Mouse (Mus musculus): ENCODE measurements around the gene Cdh22.

Cdh22 gene

DNA sequence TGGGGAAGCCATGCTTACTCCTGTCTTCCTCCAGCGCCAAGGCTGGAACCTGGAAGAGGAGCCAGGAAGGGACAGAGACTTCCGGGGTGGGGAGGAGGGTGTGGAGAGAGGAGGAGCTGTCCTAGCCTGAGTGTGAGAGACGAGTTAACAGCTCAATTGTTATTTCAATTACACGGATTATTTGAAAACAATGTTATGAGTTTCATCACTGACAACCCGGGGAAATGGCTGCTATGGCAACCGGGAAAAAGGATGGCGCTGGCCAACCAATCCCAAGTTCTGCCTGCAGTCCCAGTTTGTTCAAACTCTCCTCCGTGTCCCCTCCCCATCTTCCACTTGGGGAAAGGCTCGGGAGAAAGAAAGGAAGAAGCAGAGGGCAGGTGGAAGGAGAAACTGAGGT, 12.7 kb downstream of the Cdh22 start:
- ChIA-PET POLR2A (interaction anchor here in 3 of 4 experiments (0.7 to 1.6 kb wide), 7 partner anchors 12 to 169 kb away, joined by 3 to 5 read pairs (median 3); no protein-coding TSS in a partner anchor), CTCF (interaction anchor here in 3 of 4 experiments (0.5 to 2.2 kb wide), 7 partner anchors 8 to 1469 kb away, joined by 3 to 4 read pairs (median 3); no protein-coding TSS in a partner anchor)

DNA sequence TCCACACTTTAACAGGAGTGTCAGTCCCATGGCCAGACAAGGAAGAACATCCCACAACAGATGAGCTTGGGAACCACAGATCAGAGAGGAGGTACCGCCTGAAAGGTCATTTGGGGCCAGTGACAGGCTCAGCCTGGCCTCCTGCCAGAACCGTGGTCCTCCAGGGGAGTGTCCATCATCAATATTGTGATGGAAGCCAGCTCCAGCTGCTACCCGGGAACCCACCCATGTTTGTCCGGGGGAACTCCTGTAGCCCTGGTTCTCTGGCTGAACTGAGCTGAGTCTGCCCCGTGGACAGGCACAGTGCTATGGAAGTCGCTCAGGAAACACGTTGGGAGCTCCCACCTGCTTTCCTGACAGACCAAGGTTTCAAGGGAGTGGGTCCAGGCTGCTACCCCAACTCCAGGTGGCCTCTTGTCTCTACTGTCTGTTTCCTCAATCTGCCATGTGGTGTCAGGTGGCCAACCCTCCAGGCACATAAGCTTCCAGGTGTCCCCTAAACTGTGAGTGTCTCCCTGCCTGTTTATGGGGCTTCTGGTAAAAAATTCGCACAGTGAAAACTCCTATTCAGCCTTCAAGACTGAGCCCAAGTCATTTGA, 14.2 kb downstream of the Cdh22 start:
- POLR2A ChIA-PET, result interaction anchor here in 1 of 4 experiments (1.0 to 1.5 kb wide), 2 partner anchors 10 to 25 kb away, joined by 3 read pairs; no protein-coding TSS in a partner anchor

DNA sequence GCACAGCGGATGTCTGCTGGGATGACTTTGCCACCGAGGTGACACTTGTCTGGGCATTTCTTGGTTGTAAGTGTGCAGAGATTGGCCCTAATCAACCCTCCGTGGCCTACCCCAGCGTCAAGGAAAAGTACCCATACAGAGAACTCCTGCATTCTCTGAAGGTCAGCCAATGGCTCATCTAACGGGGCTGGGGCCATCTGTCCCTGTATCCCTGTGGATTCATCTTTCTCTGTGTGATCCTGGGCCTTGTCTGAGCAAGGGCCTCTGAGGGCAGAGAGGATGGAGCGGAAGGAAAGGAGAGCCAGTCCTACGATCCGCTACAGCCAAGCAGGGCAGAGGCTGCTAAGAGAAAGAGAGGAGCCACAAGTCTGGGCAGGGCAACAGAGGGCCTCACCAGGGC, 15.7 kb downstream of the Cdh22 start:
- ChIA-PET CTCF (no interaction called here), POLR2A (no interaction called here)

More for the DNA sequence above, 14.2 kb downstream of the Cdh22 start:
- CTCF ChIA-PET, result interaction anchor here in 3 of 4 experiments (0.7 to 2.2 kb wide), 5 partner anchors 13 to 267 kb away, joined by 3 to 4 read pairs (median 3); no protein-coding TSS in a partner anchor

DNA sequence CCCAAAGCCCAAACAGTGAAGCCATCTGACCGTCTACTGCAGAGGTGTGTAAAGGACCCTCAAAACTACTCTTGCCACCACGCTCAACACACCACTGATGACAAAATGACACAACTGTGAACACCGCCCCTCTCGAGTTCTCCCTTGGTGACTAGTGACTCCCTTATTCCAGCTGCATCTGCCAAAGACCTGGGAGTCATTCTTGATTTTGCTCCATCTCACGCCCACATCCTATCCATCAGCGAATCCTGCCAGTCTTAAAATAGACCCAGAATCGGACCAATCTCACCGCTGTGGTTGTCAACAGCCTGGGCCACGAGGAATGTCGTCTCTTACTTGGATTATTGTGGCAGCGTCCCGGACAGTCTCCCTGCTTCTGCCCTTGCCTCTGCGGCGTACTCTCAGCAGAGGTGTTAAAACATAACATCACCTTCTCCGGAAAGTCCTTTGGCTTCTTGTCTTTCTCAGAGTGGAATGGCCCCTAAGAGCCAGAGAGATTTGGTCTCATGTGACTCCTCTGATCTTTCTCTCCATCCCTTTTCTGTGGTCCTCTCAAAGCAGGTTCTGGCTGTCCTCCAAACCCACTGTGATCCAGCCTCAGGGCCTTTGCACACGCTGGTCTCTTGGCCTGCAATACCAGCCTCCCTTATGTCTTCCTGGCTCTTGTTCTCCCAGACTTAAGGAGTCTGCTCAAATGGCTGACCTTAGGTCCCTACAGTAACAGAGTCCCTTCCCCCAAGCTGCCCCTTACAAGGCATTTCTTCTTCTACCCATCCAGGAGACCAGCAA, 17.1 kb downstream of the Cdh22 start:
- CTCF ChIA-PET, result no interaction called here
- POLR2A ChIA-PET, result interaction anchor here in 1 of 4 experiments (0.5 kb wide), 1 partner anchor 1150 kb away, joined by 3 read pairs; no protein-coding TSS in a partner anchor

DNA sequence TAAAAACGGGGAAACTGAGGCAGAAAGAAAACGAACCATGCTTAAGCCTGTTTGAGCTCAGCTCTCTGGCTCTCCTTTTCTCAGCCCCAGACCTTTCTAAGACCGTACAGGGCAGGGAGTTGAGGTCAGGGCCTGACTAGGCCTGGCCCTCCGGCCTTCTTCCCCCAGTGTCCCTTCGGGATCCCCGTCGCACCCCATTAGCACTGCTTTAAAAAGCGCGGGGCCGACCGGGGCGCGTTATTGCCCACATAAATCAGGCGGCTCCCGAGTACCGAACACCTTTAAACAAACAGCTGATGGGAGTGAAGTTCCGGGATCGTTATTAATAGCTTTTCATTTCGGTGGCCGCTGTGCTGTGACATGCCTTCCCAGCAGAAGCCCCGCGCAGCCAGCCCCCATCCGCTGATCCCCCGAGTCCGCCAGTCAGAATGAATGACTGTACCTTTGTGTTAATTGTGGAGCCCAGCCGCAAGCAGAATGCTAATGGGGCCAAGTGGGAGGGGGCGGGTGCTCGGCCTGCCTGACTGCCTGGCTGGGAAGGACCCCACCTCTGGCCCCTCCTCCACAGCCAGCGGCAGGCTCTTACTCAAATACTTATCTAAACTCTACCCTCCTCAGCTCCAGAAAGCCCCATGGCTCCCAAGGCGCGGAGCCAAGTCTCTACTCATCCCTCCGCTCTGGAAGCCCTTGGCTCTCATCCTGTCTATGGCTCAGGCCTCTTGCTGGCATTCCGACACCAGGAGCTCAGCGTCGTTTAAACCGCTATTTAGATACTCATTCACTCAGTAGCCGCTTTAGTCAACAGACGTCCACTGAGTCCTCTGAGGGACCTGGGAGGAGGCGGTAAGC, 19.3 kb downstream of the Cdh22 start:
- ChIA-PET CTCF (interaction anchor here in 2 of 4 experiments (0.6 to 1.6 kb wide), 7 partner anchors 14 to 248 kb away, joined by 3 to 5 read pairs (median 3); partner anchors contain the start of gene Cdh22 (in 1 of the 2)), POLR2A (interaction anchor here in 3 of 4 experiments (0.6 to 1.3 kb wide), 9 partner anchors 8 to 106 kb away, joined by 3 to 5 read pairs (median 3); no protein-coding TSS in a partner anchor)

DNA sequence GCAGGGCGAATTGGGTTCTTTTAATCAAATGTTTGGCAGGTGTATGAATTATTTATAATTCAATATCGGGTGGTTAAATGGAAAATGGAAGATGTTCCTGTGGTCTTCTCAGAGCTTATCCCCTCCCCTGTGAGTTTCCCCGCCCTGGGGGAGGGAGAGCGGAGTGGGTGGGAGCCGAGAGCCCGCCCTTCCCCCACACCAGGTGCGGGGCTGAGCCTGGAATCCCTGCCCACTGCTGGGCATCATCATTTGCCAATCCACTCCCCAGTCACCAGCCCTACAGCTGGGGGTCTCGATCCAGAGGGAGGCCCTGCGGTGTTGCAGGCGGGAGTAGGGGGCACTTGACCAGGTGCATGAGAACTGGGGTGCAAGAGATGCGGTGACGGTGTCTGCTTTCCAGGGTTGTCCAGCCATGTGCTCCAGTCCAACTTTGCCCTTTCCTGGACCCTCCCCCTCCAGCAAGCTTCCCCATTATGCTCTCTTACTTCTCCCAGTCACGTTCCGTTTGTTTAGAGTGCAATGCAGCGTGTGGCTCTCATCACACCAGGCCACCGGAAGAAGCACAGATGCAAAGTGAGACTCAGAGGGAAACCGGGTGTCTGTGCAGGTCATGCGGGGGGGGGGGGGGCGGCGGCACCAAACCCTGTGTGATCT, 23.1 kb downstream of the Cdh22 start:
- ChIA-PET CTCF (interaction anchor here in 1 of 4 experiments (0.9 to 1.4 kb wide), 2 partner anchors 10 to 250 kb away, joined by 4 read pairs; no protein-coding TSS in a partner anchor), POLR2A (interaction anchor here in 2 of 4 experiments (0.6 to 1.1 kb wide), 3 partner anchors 8 to 164 kb away, joined by 3 to 4 read pairs (median 4); no protein-coding TSS in a partner anchor)

DNA sequence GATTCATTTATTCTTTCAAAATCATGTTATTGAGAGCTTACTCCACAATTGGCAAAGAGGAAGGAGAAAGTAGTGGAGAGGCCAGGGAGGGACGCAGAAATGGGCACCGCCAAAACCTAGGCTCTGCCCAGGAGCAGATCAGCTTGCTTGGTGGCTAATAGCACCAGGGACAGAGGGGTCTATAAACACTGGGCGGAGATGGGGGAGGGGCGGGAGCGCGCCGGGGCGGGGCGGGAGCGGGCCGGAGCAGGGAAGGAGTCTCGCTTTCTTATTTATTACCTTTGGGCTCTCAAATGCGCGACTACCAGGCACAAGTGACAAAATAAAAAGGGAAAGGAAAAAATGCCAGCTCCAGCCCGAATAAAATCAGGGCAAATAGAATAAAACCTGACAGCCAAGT, 23.7 kb downstream of the Cdh22 start:
- CTCF ChIA-PET, result interaction anchor here in 3 of 4 experiments (0.6 to 1.4 kb wide), 3 partner anchors 10 to 943 kb away, joined by 3 to 9 read pairs (median 4); no protein-coding TSS in a partner anchor

DNA sequence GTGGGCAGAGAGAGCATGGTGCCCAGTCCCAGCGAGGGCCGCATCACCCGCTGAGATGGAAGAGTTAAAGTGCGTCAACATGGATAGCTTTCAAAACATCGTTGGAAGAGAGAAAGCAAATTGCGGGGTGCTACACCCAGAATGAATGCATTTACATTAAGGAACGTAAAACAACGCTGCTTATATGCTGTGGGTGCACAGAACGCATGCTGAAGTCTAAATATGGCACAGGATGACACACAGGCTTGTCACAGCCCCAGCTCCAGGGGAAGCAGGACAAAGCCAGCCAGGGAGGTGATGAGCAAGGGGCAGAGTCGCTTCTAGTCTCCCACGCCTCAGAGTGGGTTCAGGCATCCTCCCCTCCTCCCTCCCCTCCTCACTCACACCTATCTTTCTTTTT, 27.0 kb downstream of the Cdh22 start:
- CTCF ChIA-PET, result interaction anchor here in 1 of 4 experiments (0.6 kb wide), 1 partner anchor 129 kb away, joined by 5 read pairs; no protein-coding TSS in a partner anchor
- POLR2A ChIA-PET, result no interaction called here

More for the DNA sequence above, 23.7 kb downstream of the Cdh22 start:
- POLR2A ChIA-PET, result interaction anchor here in 1 of 4 experiments (0.8 to 1.1 kb wide), 2 partner anchors 9 to 10 kb away, joined by 3 read pairs; no protein-coding TSS in a partner anchor

DNA sequence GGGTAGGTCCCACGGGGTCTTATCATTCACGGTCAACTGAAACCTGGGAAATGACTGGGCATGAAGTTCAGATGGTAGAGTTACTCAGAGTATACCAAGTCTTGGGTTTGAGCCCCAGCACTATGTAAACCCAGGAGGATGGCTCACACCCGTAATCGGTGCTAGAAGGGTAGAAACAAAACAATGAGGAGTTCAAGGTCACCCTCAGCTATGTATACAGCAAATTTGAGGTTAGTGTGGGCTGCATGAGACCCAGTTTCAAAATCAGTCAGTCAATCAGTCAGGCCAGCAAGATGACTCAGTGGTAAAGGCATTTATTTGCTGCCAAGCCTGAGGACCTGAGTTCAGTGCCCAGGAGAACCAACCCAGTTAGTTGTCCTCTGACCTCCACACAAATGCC, 27.6 kb downstream of the Cdh22 start:
- POLR2A ChIA-PET, result interaction anchor here in 1 of 4 experiments (1.2 kb wide), 1 partner anchor 9 kb away, joined by 4 read pairs; no protein-coding TSS in a partner anchor
- CTCF ChIA-PET, result interaction anchor here in 2 of 4 experiments (0.5 to 0.6 kb wide), 3 partner anchors 13 to 202 kb away, joined by 3 to 7 read pairs (median 5); no protein-coding TSS in a partner anchor

DNA sequence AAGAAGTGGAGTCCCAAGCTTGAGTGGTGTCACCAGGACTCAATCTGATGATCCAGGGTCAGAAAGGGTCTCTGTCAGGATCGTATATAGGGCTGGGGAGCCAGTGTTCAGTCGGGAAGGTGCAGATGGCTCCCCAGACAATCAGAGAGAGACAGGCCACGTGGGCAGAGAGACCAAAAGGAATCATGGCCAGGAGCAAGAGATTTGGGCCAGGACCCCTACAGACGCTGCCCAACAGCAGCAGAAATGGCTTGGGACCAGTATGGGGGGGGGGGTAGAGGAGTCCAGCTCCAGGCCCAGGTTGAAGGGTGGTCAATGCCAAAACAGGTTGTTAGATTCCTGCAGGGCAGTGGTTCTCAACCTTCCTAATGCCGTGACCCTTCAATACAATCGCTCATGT, 29.2 kb downstream of the Cdh22 start:
- ChIA-PET POLR2A (interaction anchor here in 1 of 4 experiments (0.5 kb wide), 1 partner anchor 39 kb away, joined by 4 read pairs; no protein-coding TSS in a partner anchor), CTCF (no interaction called here)

DNA sequence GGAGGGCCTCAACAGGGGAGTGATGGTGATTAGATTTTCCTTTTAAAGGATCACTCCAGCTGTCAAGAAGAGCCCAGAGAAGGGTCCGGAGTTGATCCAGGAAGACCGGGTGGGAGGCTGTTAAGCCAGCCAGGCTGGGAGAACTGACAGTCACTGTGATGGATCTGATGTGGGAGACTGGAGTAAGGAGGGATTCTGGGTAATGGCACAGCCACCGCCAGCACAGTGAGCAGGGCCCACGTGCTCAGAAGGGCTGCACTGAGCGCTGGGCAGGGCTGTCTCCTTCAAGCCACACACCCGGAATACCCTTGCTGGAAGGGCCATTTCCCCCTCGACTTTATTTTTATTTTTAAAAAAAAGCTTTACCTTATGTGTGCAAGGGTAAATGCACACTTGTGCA, 29.7 kb downstream of the Cdh22 start:
- ChIA-PET POLR2A (interaction anchor here in 1 of 4 experiments (0.5 kb wide), 1 partner anchor 38 kb away, joined by 4 read pairs; no protein-coding TSS in a partner anchor), CTCF (interaction anchor here in 1 of 4 experiments (0.6 kb wide), 1 partner anchor 813 kb away, joined by 3 read pairs; no protein-coding TSS in a partner anchor)

DNA sequence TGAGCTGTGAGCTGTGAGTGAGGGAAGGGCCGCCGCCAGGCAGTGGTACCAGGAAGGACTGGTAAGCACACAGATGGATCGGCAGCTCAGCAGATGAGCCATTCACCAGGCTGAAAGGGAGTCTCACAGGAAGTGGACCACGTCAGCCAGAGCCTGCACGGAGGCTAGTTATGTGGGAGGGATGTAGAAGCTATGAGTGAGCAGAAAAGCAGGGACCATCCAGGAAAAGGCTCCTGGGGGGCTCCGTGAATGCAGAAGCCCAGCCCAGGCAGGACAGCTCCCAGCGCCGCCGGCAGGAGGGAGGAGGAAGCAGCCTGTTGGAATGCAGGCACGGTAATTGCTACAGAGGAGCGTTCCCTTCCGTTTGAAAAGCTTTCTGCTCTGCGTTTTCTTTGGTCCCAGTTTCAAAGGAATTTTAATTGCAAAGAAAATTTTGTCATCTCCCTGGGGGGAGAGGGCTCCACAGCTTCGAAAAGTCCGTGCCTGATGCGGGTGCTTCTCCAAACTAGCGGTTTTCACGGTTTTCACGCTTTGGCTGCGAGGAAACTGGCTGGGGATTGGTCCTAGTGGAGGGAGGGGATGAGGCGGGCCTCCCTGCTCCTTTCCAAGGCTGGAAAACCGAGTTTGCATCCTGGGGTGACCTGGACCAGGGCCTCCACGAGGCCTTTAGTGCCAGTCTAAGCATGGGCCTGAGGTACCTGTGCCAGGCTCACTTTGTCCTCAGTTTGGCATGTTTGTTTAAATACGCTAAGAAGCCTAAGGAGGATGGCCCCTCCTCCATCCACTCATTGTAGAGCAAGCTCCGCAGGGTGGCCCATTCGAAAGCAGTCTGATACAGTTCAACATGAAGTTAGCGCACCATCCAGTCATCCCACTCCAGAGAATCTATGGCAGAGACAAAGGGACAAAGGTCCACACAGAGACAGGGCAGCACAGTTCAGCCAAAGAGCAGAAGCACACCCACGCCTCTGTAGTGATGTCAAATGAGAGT, 32.6 kb downstream of the Cdh22 start:
- CTCF ChIA-PET, result interaction anchor here in 2 of 4 experiments (0.5 to 1.6 kb wide), 6 partner anchors 9 to 1364 kb away, joined by 3 to 4 read pairs (median 3); no protein-coding TSS in a partner anchor

DNA sequence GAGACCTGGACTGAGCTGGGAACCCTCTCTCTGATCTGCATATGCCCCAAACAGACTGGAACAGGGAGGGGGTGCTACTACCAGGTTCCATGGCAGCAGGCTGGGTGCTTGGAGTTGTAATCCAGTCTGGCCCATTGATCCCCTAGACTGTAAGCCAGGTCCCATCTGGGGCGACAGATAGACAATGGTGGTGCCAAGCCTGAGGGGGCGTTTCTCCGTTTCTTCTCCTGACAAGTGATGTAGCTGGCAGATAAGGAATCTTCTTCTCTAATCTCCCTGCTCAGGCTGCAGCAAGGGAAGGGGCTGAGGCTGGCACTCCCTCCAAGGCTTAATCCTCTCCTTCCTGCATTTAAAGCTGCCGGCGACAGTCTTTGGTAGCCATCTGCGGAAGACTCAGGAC, 37.1 kb downstream of the Cdh22 start:
- CTCF ChIA-PET, result interaction anchor here in 1 of 4 experiments (0.6 to 0.7 kb wide), 2 partner anchors 24 to 167 kb away, joined by 3 to 4 read pairs; no protein-coding TSS in a partner anchor
- POLR2A ChIA-PET, result interaction anchor here in 1 of 4 experiments (0.6 to 0.7 kb wide), 2 partner anchors 563 to 646 kb away, joined by 6 to 14 read pairs; no protein-coding TSS in a partner anchor

More for the DNA sequence above, 32.6 kb downstream of the Cdh22 start:
- POLR2A ChIA-PET, result interaction anchor here (0.6 to 1.4 kb wide), 6 partner anchors 11 to 268 kb away, joined by 3 read pairs; no protein-coding TSS in a partner anchor

DNA sequence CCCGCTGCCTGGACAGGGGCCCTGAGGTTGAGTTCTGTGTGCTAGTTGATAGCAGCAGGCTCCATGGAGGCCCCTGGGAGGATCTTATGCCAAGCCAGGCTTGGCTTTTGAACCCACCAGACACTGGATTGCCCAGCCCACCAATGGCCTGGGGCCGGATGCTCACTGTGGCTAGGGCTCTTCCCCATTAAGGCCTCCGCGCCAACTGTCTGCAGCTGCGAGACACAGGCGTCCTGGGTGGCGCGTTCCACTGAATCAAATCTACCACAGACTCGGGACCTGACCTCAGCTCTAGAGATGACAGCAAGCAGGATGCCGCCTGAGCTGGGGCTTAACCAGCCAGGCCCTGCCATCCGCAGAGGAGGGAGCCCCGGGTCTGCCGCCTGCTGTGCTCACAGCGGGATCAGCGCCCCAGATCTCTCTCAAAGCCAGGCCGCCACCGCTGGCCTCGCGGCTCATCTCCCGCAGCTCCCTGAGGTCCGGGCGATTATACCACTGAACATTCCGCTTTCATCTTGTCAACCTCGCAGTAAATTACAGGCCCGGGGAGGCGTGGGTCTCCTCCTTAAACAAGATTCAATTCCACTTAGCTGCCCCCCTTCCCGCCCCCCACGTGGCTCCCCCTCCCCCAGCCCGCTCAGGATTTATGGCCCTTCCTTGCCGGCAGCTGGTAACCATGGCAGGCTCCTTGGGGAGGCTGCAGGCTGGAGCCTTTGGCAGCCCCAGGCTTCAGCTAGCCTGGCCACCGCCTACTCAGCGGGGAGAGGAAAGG, 39.1 kb downstream of the Cdh22 start:
- ChIA-PET POLR2A (interaction anchor here in 2 of 4 experiments (0.6 to 1.1 kb wide), 3 partner anchors 11 to 28 kb away, joined by 3 to 4 read pairs (median 3); no protein-coding TSS in a partner anchor), CTCF (interaction anchor here in 1 of 4 experiments (1.0 to 1.2 kb wide), 2 partner anchors 120 to 245 kb away, joined by 3 read pairs; no protein-coding TSS in a partner anchor)

DNA sequence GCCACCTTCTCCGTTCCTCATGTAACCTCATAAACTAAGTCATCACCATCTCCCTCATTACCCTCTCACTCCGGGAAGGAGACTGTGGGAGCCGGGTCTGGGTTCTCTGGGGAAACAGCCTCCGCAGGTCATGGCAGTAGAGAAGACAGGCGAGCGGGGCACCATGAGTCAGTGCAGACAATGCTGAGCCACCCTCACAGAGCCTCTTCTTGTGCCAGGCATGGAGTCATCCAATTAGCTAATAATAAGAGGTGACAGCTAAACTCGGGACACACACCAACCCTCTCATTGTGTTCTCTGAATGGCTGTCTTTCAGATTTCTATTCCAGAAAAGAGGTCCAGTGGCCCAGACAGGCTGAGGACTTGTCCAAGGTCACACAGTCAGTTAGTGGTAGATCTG, 43.2 kb downstream of the Cdh22 start:
- ChIA-PET POLR2A (interaction anchor here in 2 of 4 experiments (0.8 to 0.9 kb wide), 4 partner anchors 10 to 156 kb away, joined by 3 read pairs; partner anchors contain the start of gene Ncoa5 (in 1 of the 2)), CTCF (interaction anchor here in 1 of 4 experiments (0.5 kb wide), 1 partner anchor 1578 kb away, joined by 4 read pairs; no protein-coding TSS in a partner anchor)
